Mouse (Mus musculus) cerebellum, postnatal 25 days (tissue): ENCODE data around the gene Lamb3.

Experiments used
- DNase-seq, 2 experiments: peaks; one replicate each; pipeline ENCODE4 v3.0.0; 2021; ENCODE audit warnings: mixed read lengths in 2 of 2

The Lamb3 gene

DNA sequence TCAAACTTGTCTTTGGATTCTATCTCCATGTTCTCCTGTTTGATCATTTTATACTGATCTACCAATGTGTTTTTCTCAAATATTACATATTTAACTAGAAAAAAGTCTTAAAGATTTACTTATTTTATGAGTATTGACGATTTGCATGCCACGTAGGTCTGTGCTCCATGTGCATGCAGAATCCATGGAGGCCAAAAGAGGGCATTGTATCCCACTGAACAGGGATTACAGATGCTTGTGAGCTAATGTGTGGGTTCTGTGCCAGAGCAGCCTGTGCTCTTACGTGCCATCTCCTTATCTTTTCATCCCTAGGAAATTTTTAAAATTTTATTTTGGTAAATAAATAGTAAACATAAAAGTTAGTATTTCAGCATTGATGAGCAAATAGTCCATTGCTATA, 184.8 kb downstream of the Lamb3 start:
- no peak for DNase-seq
